ENCODE assay signal across 8 mouse cellular contexts in genomic region chr1:72243656-72244316, GRCm38 (mm10). TPM values are rescaled to one million over a fixed set of nuclear protein-coding genes. Genes with fewer than 3 reads are reported as not detected.
DNase-seq lines count a peak whose midpoint lies in the region; ATAC-seq lines count a peak whose summit lies in the region.

No protein-coding gene starts in this region.

- H3K4me2 ChIP-seq in heart, embryonic 16.5 days (ENCODE audit: low read depth, low read length): peak overlapping the region; percentile 66
- H3K4me2 ChIP-seq in liver, embryonic 15.5 days: peak overlapping the region; percentile 81
- peak overlapping the region; percentile 63 for H3K4me2 ChIP-seq in neural tube, embryonic 12.5 days (replicated peaks)

- peaks cover 8% of the 10 kb centered on the region; the same call in 1 of the 2 replicates for H3K27me3 ChIP-seq in forebrain, embryonic 10.5 days (ENCODE audit: poor library complexity, severe bottlenecking)
- no peaks in the 10 kb centered on the region for H3K27me3 ChIP-seq in heart, embryonic 16.5 days (ENCODE audit: control insufficient read depth, insufficient read depth, low read length)
- H3K27me3 ChIP-seq in liver, embryonic 15.5 days: no peaks in the 10 kb centered on the region
- no peaks in the 10 kb centered on the region for H3K27me3 ChIP-seq in neural tube, embryonic 12.5 days (replicated peaks)

- WGBS in forebrain, embryonic 10.5 days: under 1% methylated on average over 47 of the region's 47 CpGs
- under 1% methylated on average over 47 of the region's 47 CpGs for WGBS in heart, embryonic 16.5 days
- under 1% methylated on average over 47 of the region's 47 CpGs for WGBS in liver, embryonic 15.5 days (ENCODE audit: insufficient replicate concordance)
- under 1% methylated on average over 47 of the region's 47 CpGs for WGBS in neural tube, embryonic 12.5 days

- H3K36me3 ChIP-seq in forebrain, embryonic 10.5 days (replicated peaks): no peaks in the 10 kb centered on the region
- H3K36me3 ChIP-seq in heart, embryonic 16.5 days (ENCODE audit: control insufficient read depth, insufficient read depth): no peaks in the 10 kb centered on the region
- H3K36me3 ChIP-seq in liver, embryonic 15.5 days (replicated peaks): no peaks in the 10 kb centered on the region
- H3K36me3 ChIP-seq in neural tube, embryonic 12.5 days: no peaks in the 10 kb centered on the region

- H3K9me3 ChIP-seq in forebrain, embryonic 10.5 days: no peaks in the 10 kb centered on the region
- no peaks in the 10 kb centered on the region for H3K9me3 ChIP-seq in heart, embryonic 16.5 days (replicated peaks; ENCODE audit: control insufficient read depth, low read length)
- no peaks in the 10 kb centered on the region for H3K9me3 ChIP-seq in liver, embryonic 15.5 days (replicated peaks)
- H3K9me3 ChIP-seq in neural tube, embryonic 12.5 days: no peaks in the 10 kb centered on the region

- H3K4me3 ChIP-seq in forebrain, embryonic 10.5 days: peak overlapping the region; percentile 56
- H3K4me3 ChIP-seq in heart, embryonic 16.5 days (ENCODE audit: low read length): peak overlapping the region; percentile 59
- H3K4me3 ChIP-seq in liver, embryonic 15.5 days (replicated peaks): peak overlapping the region; percentile 55
- H3K4me3 ChIP-seq in neural tube, embryonic 12.5 days: peak overlapping the region; percentile 40

- peak overlapping the region; percentile 100 for H3K27ac ChIP-seq in forebrain, embryonic 10.5 days
- peak overlapping the region; percentile 96 for H3K27ac ChIP-seq in heart, embryonic 16.5 days (ENCODE audit: low read length)
- peak overlapping the region; percentile 92 for H3K27ac ChIP-seq in liver, embryonic 15.5 days (replicated peaks)
- H3K27ac ChIP-seq in neural tube, embryonic 12.5 days: peak overlapping the region; percentile 89

- H3K9ac ChIP-seq in heart, embryonic 16.5 days (ENCODE audit: low read length): peak overlapping the region; percentile 79
- peak overlapping the region; percentile 70 for H3K9ac ChIP-seq in liver, embryonic 15.5 days
- H3K9ac ChIP-seq in neural tube, embryonic 12.5 days: peak overlapping the region; percentile 73

- peak; percentile 90 for DNase-seq in c-Kit-negative CD71-positive TER-119-positive erythroid progenitor cells, embryonic 14.5 days (ENCODE audit: low read depth, low spot score)
- DNase-seq in forebrain, embryonic 10.5 days (ENCODE audit: extremely low spot score, low spot score): peak; percentile 93
- DNase-seq in kidney, postnatal 36 days: peak; percentile 97 to 99
- DNase-seq in telencephalon, adult 2 months (ENCODE audit: low read depth, low spot score): peak; percentile 95

- H3K4me1 ChIP-seq in forebrain, embryonic 10.5 days: 0 out of 2 replicates have a peak, but pooled peaks cover 8% of the 10 kb centered on the region
- no peaks in the 10 kb centered on the region for H3K4me1 ChIP-seq in heart, embryonic 16.5 days (ENCODE audit: control insufficient read depth, insufficient read depth, low read length)
- H3K4me1 ChIP-seq in liver, embryonic 15.5 days (replicated peaks): peaks cover 6% of the 10 kb centered on the region
- no peaks in the 10 kb centered on the region for H3K4me1 ChIP-seq in neural tube, embryonic 12.5 days

- peak; percentile 96 for ATAC-seq in CD4-positive, CD25-positive, alpha-beta regulatory T cell, adult 4 months
- peak; percentile 96 for ATAC-seq in heart, embryonic 16.5 days (replicated peaks; ENCODE audit: extremely low read depth, insufficient read depth, low FRiP score)
- peak; percentile 85 for ATAC-seq in liver, embryonic 15.5 days (ENCODE audit: insufficient read depth)
- peak; percentile 91 for ATAC-seq in neural tube, embryonic 12.5 days (ENCODE audit: low FRiP score, low read depth)

RNA-seq across cellular contexts. Expression of gene Mreg, which starts 31.7 kb away (rescaled TPM):
- polyA plus RNA-seq in CD4-positive, CD25-positive, alpha-beta regulatory T cell, adult 4 months (2017; shearing (Covaris generic)): under 1 TPM in 1 of 2 experiments, not detected in 1; 0.13 TPM
- 3.3 and 4.1 TPM in 2 replicates for polyA plus RNA-seq in forebrain, embryonic 10.5 days (2016; fragmentation: Nextera tagmentation; extraction: Ambion mirVana)
- polyA plus RNA-seq in heart, embryonic 16.5 days (2015; fragmentation: Nextera tagmentation; extraction: Ambion mirVana): 9.5 and 18.8 TPM in 2 replicates
- 7.6 and 8.1 TPM in 2 replicates for polyA plus RNA-seq in liver, embryonic 15.5 days (2015; fragmentation: Nextera tagmentation; extraction: Ambion mirVana)
- 31.0 and 40.3 TPM in 2 replicates for polyA plus RNA-seq in neural tube, embryonic 12.5 days (2016; fragmentation: Nextera tagmentation; extraction: Ambion mirVana)

RNA-seq across cellular contexts. Expression of gene Pecr, which starts 40.3 kb away (rescaled TPM):
- 1 to 10 TPM; 3.8 to 4.1 TPM for polyA plus RNA-seq in CD4-positive, CD25-positive, alpha-beta regulatory T cell, adult 4 months (2017; shearing (Covaris generic))
- 22.5 and 23.5 TPM in 2 replicates for polyA plus RNA-seq in forebrain, embryonic 10.5 days (2016; fragmentation: Nextera tagmentation; extraction: Ambion mirVana)
- polyA plus RNA-seq in heart, embryonic 16.5 days (2015; fragmentation: Nextera tagmentation; extraction: Ambion mirVana): 22.9 and 23.4 TPM in 2 replicates
- 66.1 and 71.5 TPM in 2 replicates for polyA plus RNA-seq in liver, embryonic 15.5 days (2015; fragmentation: Nextera tagmentation; extraction: Ambion mirVana)
- polyA plus RNA-seq in neural tube, embryonic 12.5 days (2016; fragmentation: Nextera tagmentation; extraction: Ambion mirVana): 13.6 and 14.2 TPM in 2 replicates

RNA-seq across cellular contexts. Expression of gene Tmem169, which starts 40.4 kb away (rescaled TPM):
- under 1 TPM in 1 of 2 experiments, not detected in 1; 0.17 TPM for polyA plus RNA-seq in CD4-positive, CD25-positive, alpha-beta regulatory T cell, adult 4 months (2017; shearing (Covaris generic))
- 3.1 and 3.3 TPM in 2 replicates for polyA plus RNA-seq in forebrain, embryonic 10.5 days (2016; fragmentation: Nextera tagmentation; extraction: Ambion mirVana)
- 2.0 and 3.4 TPM in 2 replicates for polyA plus RNA-seq in heart, embryonic 16.5 days (2015; fragmentation: Nextera tagmentation; extraction: Ambion mirVana)
- 0.79 and 0.96 TPM in 2 replicates for polyA plus RNA-seq in liver, embryonic 15.5 days (2015; fragmentation: Nextera tagmentation; extraction: Ambion mirVana)
- 29.2 and 30.2 TPM in 2 replicates for polyA plus RNA-seq in neural tube, embryonic 12.5 days (2016; fragmentation: Nextera tagmentation; extraction: Ambion mirVana)

Comparison
In these comparisons a context has a peak if more than half of its experiments do, and no peak if none do; other contexts are left out.
1. Peak in every context shown above with its lines: DNase-seq, ATAC-seq, H3K4me3 ChIP-seq and H3K27ac ChIP-seq.